Mouse (Mus musculus) C2C12 (cell line): ENCODE data around the gene Plcb4.

Experiments
- CTCF ChIP-seq: IDR thresholded peaks from one replicate; pipeline ENCODE4 v1.5.1; 2011; ENCODE audit not compliant: control insufficient read depth, insufficient read depth, insufficient read length
- MAX ChIP-seq: IDR thresholded peaks from one replicate; pipeline ENCODE4 v1.6.1; 2011; ENCODE audit warnings: mild to moderate bottlenecking, control low read depth

GRCm38 (mm10) chr2:135937646-135938045 lies 278.8 kb downstream of the Plcb4 start:
- TF ChIP-seq CTCF: no peak
- TF ChIP-seq MAX: no peak
